Comparison of ENCODE assay signal across 30 mouse cellular contexts in the genomic region with DNA sequence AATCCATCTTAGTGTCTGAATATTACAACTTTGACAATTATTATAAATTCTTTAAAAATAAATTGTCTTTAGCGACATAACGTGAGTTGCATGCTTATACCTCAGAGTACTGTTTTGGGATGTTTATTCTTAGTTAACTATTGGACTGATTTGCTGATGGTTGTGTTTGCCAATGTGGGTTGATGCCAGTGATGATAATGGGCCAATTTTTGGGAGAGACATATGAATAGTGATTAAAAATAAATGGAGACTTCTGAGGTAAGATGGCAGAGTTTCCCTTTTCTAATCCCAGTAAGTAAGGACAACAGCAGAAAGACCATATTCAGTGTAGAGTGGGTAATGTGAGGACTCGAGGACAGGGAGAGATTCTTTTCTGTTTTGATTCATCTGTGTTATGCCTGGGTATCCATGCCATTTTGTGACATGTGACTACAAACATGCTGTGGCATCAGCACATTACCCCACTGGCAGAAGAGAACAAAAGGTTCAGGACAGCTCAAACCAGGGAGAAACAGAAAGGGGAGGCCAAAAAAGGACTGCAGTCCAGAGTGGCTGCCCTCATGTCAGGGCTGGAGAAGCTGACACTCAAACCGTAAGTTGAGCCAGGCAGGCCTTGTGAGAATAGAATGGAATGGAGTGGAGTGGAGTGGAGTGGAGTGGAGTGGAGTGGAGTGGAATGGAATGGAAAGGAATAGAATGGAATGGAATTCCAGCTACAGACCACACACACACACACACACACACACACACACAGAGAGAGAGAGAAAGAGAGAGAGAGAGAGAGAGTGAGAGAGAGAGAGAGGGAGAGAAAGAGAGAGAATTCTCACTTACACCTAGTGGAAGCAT. TPM values are rescaled to one million over a fixed set of nuclear protein-coding genes. Genes with fewer than 3 reads are reported as not detected.
"Had no signal": no experiment of that assay in that cellular context is flagged by ENCODE, and none has a peak within 500 bp of the region (broad histone marks: within the 10 kb centered on the region; RNA-seq: fewer than 3 reads in every experiment).

No protein-coding gene starts in this region.

- H3K36me3 ChIP-seq: limb, embryonic 10.5 days; limb, embryonic 13.5 days; liver, embryonic 13.5 days; midbrain, embryonic 12.5 days; midbrain, embryonic 15.5 days; neural tube, embryonic 12.5 days; neural tube, embryonic 15.5 days had no signal

- H3K27me3 ChIP-seq: limb, embryonic 13.5 days; liver, embryonic 13.5 days; midbrain, embryonic 12.5 days; midbrain, embryonic 15.5 days; neural tube, embryonic 12.5 days; neural tube, embryonic 15.5 days had no signal

- H3K9ac ChIP-seq: limb, embryonic 13.5 days; liver, embryonic 13.5 days; midbrain, embryonic 12.5 days; midbrain, embryonic 15.5 days; neural tube, embryonic 12.5 days; neural tube, embryonic 15.5 days had no signal

- H3K9me3 ChIP-seq: limb, embryonic 10.5 days; limb, embryonic 13.5 days; liver, embryonic 13.5 days; midbrain, embryonic 12.5 days; midbrain, embryonic 15.5 days; neural tube, embryonic 12.5 days; neural tube, embryonic 15.5 days had no signal

- H3K27ac ChIP-seq: kidney, postnatal 0 days; layer of hippocampus, adult 2 months; limb, embryonic 10.5 days; limb, embryonic 13.5 days; liver, embryonic 13.5 days; macrophage; midbrain, embryonic 12.5 days; midbrain, embryonic 15.5 days; neural tube, embryonic 12.5 days; neural tube, embryonic 15.5 days; stomach, postnatal 0 days had no signal

- H3K4me2 ChIP-seq: limb, embryonic 13.5 days; liver, embryonic 13.5 days; midbrain, embryonic 12.5 days; midbrain, embryonic 15.5 days; neural tube, embryonic 12.5 days; neural tube, embryonic 15.5 days had no signal

- H3K4me1 ChIP-seq: limb, embryonic 10.5 days; limb, embryonic 13.5 days; liver, embryonic 13.5 days; midbrain, embryonic 12.5 days; midbrain, embryonic 15.5 days; neural tube, embryonic 12.5 days; neural tube, embryonic 15.5 days had no signal

- DNase-seq: kidney, adult 2 months; kidney, postnatal 25 days; layer of hippocampus, adult 9-11 months; liver; liver, embryonic 13.5 days; right cerebral cortex, adult 18-20 months; right cerebral cortex, postnatal 14 days; right cerebral cortex, postnatal 4 days; thymus, adult 2 months; thymus, postnatal 14 days; thymus, postnatal 4 days had no signal

- ATAC-seq: midbrain, embryonic 15.5 days had no signal

- H3K4me3 ChIP-seq: layer of hippocampus, adult 2 months; limb, embryonic 10.5 days; limb, embryonic 13.5 days; liver, embryonic 13.5 days; midbrain, embryonic 12.5 days; midbrain, embryonic 15.5 days; neural tube, embryonic 12.5 days; neural tube, embryonic 15.5 days had no signal

RNA-seq across cellular contexts. Expression of gene 1700020N01Rik, which starts 4.7 kb away (rescaled TPM):
- total RNA-seq: layer of hippocampus, adult 2 months; layer of hippocampus, postnatal 25 days; left cerebral cortex, adult 18-20 months; left cerebral cortex, postnatal 25 days; megakaryocyte, adult 5-6 weeks had no signal
- polyA plus RNA-seq: kidney, embryonic 14.5 days; large intestine, adult 2 months; limb, embryonic 10.5 days; limb, embryonic 13.5 days; liver, embryonic 13.5 days; liver, embryonic 16.5 days; lung, embryonic 16.5 days; macrophage; midbrain, embryonic 12.5 days; midbrain, embryonic 15.5 days; neural tube, embryonic 12.5 days; neural tube, embryonic 15.5 days; stomach, embryonic 14.5 days; stomach, postnatal 0 days had no signal
